Mouse (Mus musculus): ENCODE measurements at regions not wholly inside any gene's neighbourhood (a gene's known extent, or its start where the extent isn't known, plus 50 kb on each side); places are given as distances from the start of the nearest gene placed in this dataset.

GRCm38 (mm10) chr10:17621703-17622385, 101.2 kb upstream of the Cited2 start:
- in situ Hi-C loops (cut with MboI; ENCODE audit: low sequenced_read_pairs): no loop called here

GRCm38 (mm10) chr10:17622802-17623201, 100.2 kb upstream of the Cited2 start:
- in situ Hi-C loops (cut with MboI; ENCODE audit: low sequenced_read_pairs): no loop called here

- in situ Hi-C loops (cut with MboI; ENCODE audit: low sequenced_read_pairs): no loop called here
These were observed 93.3 kb upstream of the Cited2 start for GRCm38 (mm10) chr10:17629709-17630108.

- in situ Hi-C loops (cut with MboI; ENCODE audit: low sequenced_read_pairs): no loop called here
These were observed 92.0 kb upstream of the Cited2 start for GRCm38 (mm10) chr10:17630861-17631581.

GRCm38 (mm10) chr10:17631817-17632216, 91.2 kb upstream of the Cited2 start:
- in situ Hi-C loops (cut with MboI; ENCODE audit: low sequenced_read_pairs): no loop called here

- in situ Hi-C loops (cut with MboI; ENCODE audit: low sequenced_read_pairs): no loop called here
These were observed 89.9 kb upstream of the Cited2 start for GRCm38 (mm10) chr10:17632959-17633674.

- in situ Hi-C loops (cut with MboI; ENCODE audit: low sequenced_read_pairs): no loop called here
These were observed 77.7 kb upstream of the Cited2 start for GRCm38 (mm10) chr10:17645363-17645762.

GRCm38 (mm10) chr10:17646391-17646790, 76.6 kb upstream of the Cited2 start:
- in situ Hi-C loops (cut with MboI; ENCODE audit: low sequenced_read_pairs): no loop called here

- in situ Hi-C loops (cut with MboI; ENCODE audit: low sequenced_read_pairs): no loop called here
These were observed 74.9 kb upstream of the Cited2 start for GRCm38 (mm10) chr10:17648077-17648476.

GRCm38 (mm10) chr10:17650997-17651750, 71.8 kb upstream of the Cited2 start:
- in situ Hi-C loops (cut with MboI; ENCODE audit: low sequenced_read_pairs): no loop called here

GRCm38 (mm10) chr10:17653325-17653724, 69.7 kb upstream of the Cited2 start:
- in situ Hi-C loops (cut with MboI; ENCODE audit: low sequenced_read_pairs): no loop called here

- in situ Hi-C loops (cut with MboI; ENCODE audit: low sequenced_read_pairs): no loop called here
These were observed 69.2 kb upstream of the Cited2 start for GRCm38 (mm10) chr10:17653785-17654184.

- in situ Hi-C loops (cut with MboI; ENCODE audit: low sequenced_read_pairs): no loop called here
These were observed 68.6 kb upstream of the Cited2 start for GRCm38 (mm10) chr10:17654308-17654858.

- in situ Hi-C loops (cut with MboI; ENCODE audit: low sequenced_read_pairs): no loop called here
These were observed 67.5 kb upstream of the Cited2 start for GRCm38 (mm10) chr10:17655459-17656051.

- in situ Hi-C loops (cut with MboI; ENCODE audit: low sequenced_read_pairs): no loop called here
These were observed 66.7 kb upstream of the Cited2 start for GRCm38 (mm10) chr10:17656305-17656704.

- in situ Hi-C loops (cut with MboI; ENCODE audit: low sequenced_read_pairs): no loop called here
These were observed 66.0 kb upstream of the Cited2 start for GRCm38 (mm10) chr10:17656872-17657482.

GRCm38 (mm10) chr10:17659575-17659974, 63.4 kb upstream of the Cited2 start:
- in situ Hi-C loops (cut with MboI; ENCODE audit: low sequenced_read_pairs): no loop called here

GRCm38 (mm10) chr10:17660836-17661452, 62.1 kb upstream of the Cited2 start:
- in situ Hi-C loops (cut with MboI; ENCODE audit: low sequenced_read_pairs): loop anchor here (10.0 kb wide), 1 partner anchor 54 kb away; no protein-coding TSS in a partner anchor

- in situ Hi-C loops (cut with MboI; ENCODE audit: low sequenced_read_pairs): loop anchor here (10.0 kb wide), 1 partner anchor 49 kb away; no protein-coding TSS in a partner anchor
These were observed 56.9 kb upstream of the Cited2 start for GRCm38 (mm10) chr10:17666089-17666488.

All from CH12F3 (cell line).